Mouse (Mus musculus): ENCODE measurements at regions not wholly inside any gene's neighbourhood (a gene's known extent, or its start where the extent isn't known, plus 50 kb on each side); places are given as distances from the start of the nearest gene placed in this dataset.

GRCm38 (mm10) chr8:103370394-103370793, 585.0 kb upstream of the Cdh11 start:
- H3K27me3 ChIP-seq (ENCODE audit: control insufficient read depth, insufficient read depth, low read length, poor library complexity, severe bottlenecking), result no peaks in the 10 kb centered on the region; the same call in 1 of the 2 replicates
- no peak for TF ChIP-seq EP300 (IDR thresholded peaks at IDR 0.05; ENCODE audit: insufficient read depth, low read depth, low read length)
- TF ChIP-seq POLR2A (IDR thresholded peaks at IDR 0.05; ENCODE audit: insufficient read depth, low read length), result no peak
- TF ChIP-seq CTCF (IDR thresholded peaks at IDR 0.05; ENCODE audit: low read depth, low read length), result no peak

DNA sequence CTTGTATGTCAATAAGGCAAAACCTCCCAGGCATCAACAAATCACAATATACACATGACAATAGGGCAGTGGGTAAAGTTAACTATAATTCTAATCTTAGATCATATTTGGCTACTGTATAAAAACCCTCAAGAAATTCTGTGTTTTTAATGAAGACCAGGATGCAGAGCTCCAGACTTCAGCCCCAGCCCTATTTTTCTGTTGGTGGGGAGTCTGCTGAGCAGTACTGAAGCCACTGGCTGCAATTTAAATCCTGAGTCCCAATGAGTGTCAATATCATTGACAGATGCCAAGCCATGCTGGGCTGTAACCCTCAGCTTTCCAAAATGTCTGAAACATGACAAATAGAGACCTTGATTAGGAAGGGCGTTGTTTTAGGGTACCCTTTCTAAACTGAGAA, 587.6 kb upstream of the Cdh11 start:
- Histone ChIP-seq H3K4me1 (ENCODE audit: control insufficient read depth, insufficient read depth, low read length) (no peaks in the 10 kb centered on the region), H3K36me3 (ENCODE audit: control insufficient read depth, insufficient read depth, low read length, poor library complexity, severe bottlenecking) (no peaks in the 10 kb centered on the region), H3K9ac (ENCODE audit: low read depth, poor library complexity, severe bottlenecking) (no peak overlapping the region), H3K4me3 (ENCODE audit: low read depth, low read length) (no peak overlapping the region), H3K9me3 (replicated peaks; ENCODE audit: control insufficient read depth, insufficient read depth, low read length, poor library complexity, severe bottlenecking) (no peaks in the 10 kb centered on the region), H3K27ac (ENCODE audit: insufficient read depth, low read length) (no peak overlapping the region), H3K27me3 (ENCODE audit: control insufficient read depth, insufficient read depth, low read length, poor library complexity, severe bottlenecking) (no peaks in the 10 kb centered on the region; the same call in 1 of the 2 replicates)
- TF ChIP-seq EP300 (IDR thresholded peaks at IDR 0.05; ENCODE audit: insufficient read depth, low read depth, low read length) (no peak), POLR2A (IDR thresholded peaks at IDR 0.05; ENCODE audit: insufficient read depth, low read length) (no peak), CTCF (IDR thresholded peaks at IDR 0.05; ENCODE audit: low read depth, low read length) (no peak)

More at GRCm38 (mm10) chr8:103370394-103370793, 585.0 kb upstream of the Cdh11 start:
- Histone ChIP-seq H3K27ac (ENCODE audit: insufficient read depth, low read length) (no peak overlapping the region), H3K4me1 (ENCODE audit: control insufficient read depth, insufficient read depth, low read length) (no peaks in the 10 kb centered on the region), H3K4me3 (ENCODE audit: low read depth, low read length) (no peak overlapping the region), H3K9ac (ENCODE audit: low read depth, poor library complexity, severe bottlenecking) (no peak overlapping the region), H3K36me3 (ENCODE audit: control insufficient read depth, insufficient read depth, low read length, poor library complexity, severe bottlenecking) (no peaks in the 10 kb centered on the region), H3K9me3 (replicated peaks; ENCODE audit: control insufficient read depth, insufficient read depth, low read length, poor library complexity, severe bottlenecking) (no peaks in the 10 kb centered on the region)

DNA sequence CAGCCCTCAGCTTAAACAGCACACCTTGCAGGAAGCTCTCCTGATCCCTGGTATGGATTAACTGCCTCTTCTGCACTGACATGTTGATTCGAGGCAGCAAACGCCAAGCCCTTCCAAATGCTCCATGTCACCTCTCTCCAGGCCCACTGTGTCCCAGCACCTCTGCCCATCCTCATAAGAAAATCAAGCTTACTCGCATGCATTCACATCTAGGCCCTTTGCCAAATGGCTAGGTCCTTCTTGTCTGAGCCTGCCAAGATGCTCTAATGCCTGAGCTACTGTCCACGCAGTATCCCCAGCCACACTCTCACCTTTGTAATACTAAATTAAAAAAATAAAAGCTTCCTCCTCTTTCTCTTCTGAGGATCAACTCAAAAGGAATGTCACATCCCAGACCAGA, 588.7 kb upstream of the Cdh11 start:
- H3K36me3 ChIP-seq (ENCODE audit: control insufficient read depth, insufficient read depth, low read length, poor library complexity, severe bottlenecking), result no peaks in the 10 kb centered on the region
- TF ChIP-seq POLR2A (IDR thresholded peaks at IDR 0.05; ENCODE audit: insufficient read depth, low read length) (no peak), EP300 (IDR thresholded peaks at IDR 0.05; ENCODE audit: insufficient read depth, low read depth, low read length) (no peak), CTCF (IDR thresholded peaks at IDR 0.05; ENCODE audit: low read depth, low read length) (no peak)
- H3K9me3 ChIP-seq (replicated peaks; ENCODE audit: control insufficient read depth, insufficient read depth, low read length, poor library complexity, severe bottlenecking), result no peaks in the 10 kb centered on the region
- H3K4me3 ChIP-seq (ENCODE audit: low read depth, low read length), result no peak overlapping the region
- H3K27me3 ChIP-seq (ENCODE audit: control insufficient read depth, insufficient read depth, low read length, poor library complexity, severe bottlenecking), result no peaks in the 10 kb centered on the region; the same call in 1 of the 2 replicates
- H3K27ac ChIP-seq (ENCODE audit: insufficient read depth, low read length), result no peak overlapping the region
- no peak overlapping the region for H3K9ac ChIP-seq (ENCODE audit: low read depth, poor library complexity, severe bottlenecking)
- no peaks in the 10 kb centered on the region for H3K4me1 ChIP-seq (ENCODE audit: control insufficient read depth, insufficient read depth, low read length)

DNA sequence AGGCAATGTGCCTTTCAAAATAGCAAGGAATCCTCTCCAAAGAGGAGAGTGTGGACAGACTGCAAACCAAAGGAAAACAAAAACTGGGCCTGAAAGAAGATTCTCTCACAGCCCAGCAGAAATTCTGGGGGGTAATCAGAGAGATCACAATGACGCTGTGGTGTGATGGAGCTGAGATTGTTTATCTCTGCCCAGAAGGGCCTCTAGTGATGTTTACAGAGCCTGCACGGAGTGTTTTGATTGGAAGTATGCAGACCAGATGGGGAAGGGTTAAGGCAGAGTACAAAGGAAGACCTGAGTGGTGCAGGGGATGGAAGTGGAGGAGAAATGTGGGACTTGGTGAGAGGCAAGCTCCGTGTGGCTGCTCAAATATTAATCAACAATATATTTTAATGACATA, 593.1 kb upstream of the Cdh11 start:
- Histone ChIP-seq H3K36me3 (ENCODE audit: control insufficient read depth, insufficient read depth, low read length, poor library complexity, severe bottlenecking) (no peaks in the 10 kb centered on the region), H3K27ac (ENCODE audit: insufficient read depth, low read length) (no peak overlapping the region), H3K4me1 (ENCODE audit: control insufficient read depth, insufficient read depth, low read length) (no peaks in the 10 kb centered on the region), H3K9me3 (replicated peaks; ENCODE audit: control insufficient read depth, insufficient read depth, low read length, poor library complexity, severe bottlenecking) (no peaks in the 10 kb centered on the region), H3K9ac (ENCODE audit: low read depth, poor library complexity, severe bottlenecking) (no peak overlapping the region), H3K27me3 (ENCODE audit: control insufficient read depth, insufficient read depth, low read length, poor library complexity, severe bottlenecking) (no peaks in the 10 kb centered on the region), H3K4me3 (ENCODE audit: low read depth, low read length) (no peak overlapping the region)
- no peak for TF ChIP-seq CTCF (IDR thresholded peaks at IDR 0.05; ENCODE audit: low read depth, low read length)

- no peak overlapping the region for H3K4me3 ChIP-seq (ENCODE audit: low read depth, low read length)
- H3K36me3 ChIP-seq (ENCODE audit: control insufficient read depth, insufficient read depth, low read length, poor library complexity, severe bottlenecking), result no peaks in the 10 kb centered on the region
- no peak overlapping the region for H3K27ac ChIP-seq (ENCODE audit: insufficient read depth, low read length)
- 0 out of 2 replicates have a peak, but pooled peaks cover 1% of the 10 kb centered on the region for H3K27me3 ChIP-seq (ENCODE audit: control insufficient read depth, insufficient read depth, low read length, poor library complexity, severe bottlenecking)
- no peaks in the 10 kb centered on the region for H3K9me3 ChIP-seq (replicated peaks; ENCODE audit: control insufficient read depth, insufficient read depth, low read length, poor library complexity, severe bottlenecking)
- H3K4me1 ChIP-seq (ENCODE audit: control insufficient read depth, insufficient read depth, low read length), result no peaks in the 10 kb centered on the region
- TF ChIP-seq EP300 (IDR thresholded peaks at IDR 0.05; ENCODE audit: insufficient read depth, low read depth, low read length) (no peak), CTCF (IDR thresholded peaks at IDR 0.05; ENCODE audit: low read depth, low read length) (no peak), POLR2A (IDR thresholded peaks at IDR 0.05; ENCODE audit: insufficient read depth, low read length) (no peak)
- H3K9ac ChIP-seq (ENCODE audit: low read depth, poor library complexity, severe bottlenecking), result no peak overlapping the region
Observed at GRCm38 (mm10) chr8:103381575-103381974, 596.1 kb upstream of the Cdh11 start.

- Histone ChIP-seq H3K9ac (ENCODE audit: low read depth, poor library complexity, severe bottlenecking) (no peak overlapping the region), H3K36me3 (ENCODE audit: control insufficient read depth, insufficient read depth, low read length, poor library complexity, severe bottlenecking) (no peaks in the 10 kb centered on the region), H3K9me3 (replicated peaks; ENCODE audit: control insufficient read depth, insufficient read depth, low read length, poor library complexity, severe bottlenecking) (no peaks in the 10 kb centered on the region), H3K27ac (ENCODE audit: insufficient read depth, low read length) (no peak overlapping the region), H3K4me3 (ENCODE audit: low read depth, low read length) (no peak overlapping the region), H3K4me1 (ENCODE audit: control insufficient read depth, insufficient read depth, low read length) (no peaks in the 10 kb centered on the region), H3K27me3 (ENCODE audit: control insufficient read depth, insufficient read depth, low read length, poor library complexity, severe bottlenecking) (no peaks in the 10 kb centered on the region)
- TF ChIP-seq POLR2A (IDR thresholded peaks at IDR 0.05; ENCODE audit: insufficient read depth, low read length) (no peak), CTCF (IDR thresholded peaks at IDR 0.05; ENCODE audit: low read depth, low read length) (no peak), EP300 (IDR thresholded peaks at IDR 0.05; ENCODE audit: insufficient read depth, low read depth, low read length) (no peak)
Observed at GRCm38 (mm10) chr8:103391359-103391758, 605.9 kb upstream of the Cdh11 start.
